Mouse (Mus musculus) lung, postnatal 36 days (tissue): ENCODE data around the gene 2310039H08Rik.
"Not testable (repeated sequence)": the region's sequence is repeated elsewhere in the genome, so short reads cannot be mapped to it uniquely, and the experiment has no call there.

ENCODE experiments used
- DNase-seq: peaks from one replicate; pipeline ENCODE4 v3.0.0; 2022; ENCODE audit warnings: mixed read lengths

2310039H08Rik gene

DNA sequence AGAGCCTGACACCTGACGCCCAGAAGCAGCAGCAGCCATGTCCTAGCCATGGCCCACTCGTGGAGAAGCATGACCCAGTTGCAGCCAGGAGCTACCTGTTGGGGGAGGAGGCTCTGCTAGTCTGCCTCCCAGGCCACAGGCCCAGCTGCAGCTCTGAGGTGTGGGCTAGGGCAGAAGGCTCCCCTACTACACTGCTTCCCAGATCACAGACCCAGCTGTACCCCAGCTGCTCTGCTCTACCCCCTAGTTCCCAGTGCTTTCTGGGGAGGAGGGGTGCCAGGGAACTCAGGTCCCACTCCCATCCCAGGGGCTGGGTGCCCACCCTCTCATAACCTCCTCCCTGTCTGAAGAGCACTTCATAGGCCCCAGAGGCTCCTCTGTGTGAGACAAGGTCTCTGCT lies 8.9 kb upstream of the 2310039H08Rik start, which contains the start of gene Ptcra:
Ptcra (minus strand) TSS at position 169 of the 400 bp plus-strand sequence.
- no peak for DNase-seq

- DNase-seq: not testable (repeated sequence)
Observed at GRCm38 (mm10) chr17:46764916-46765315, 7.5 kb upstream of the 2310039H08Rik start.

DNA sequence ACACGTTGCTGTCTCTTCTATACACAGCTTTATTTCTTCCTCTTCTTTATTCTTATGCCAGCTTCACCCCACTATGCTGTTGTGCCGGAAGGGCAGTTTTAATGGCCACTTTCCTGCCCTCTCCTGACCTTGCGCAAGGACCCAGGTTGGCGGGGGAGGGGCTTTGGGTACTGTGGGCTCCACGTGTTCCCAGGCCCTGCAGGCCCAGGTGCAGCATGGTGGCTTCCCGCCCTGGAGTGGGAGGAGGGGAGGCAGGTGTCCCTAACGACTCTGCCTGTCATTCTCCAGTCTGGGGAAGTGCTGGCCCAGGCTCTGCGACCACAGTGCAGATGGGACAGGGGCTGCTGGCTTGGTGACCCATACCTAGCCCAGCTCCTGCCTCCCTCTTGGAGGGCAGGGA lies 4.6 kb upstream of the 2310039H08Rik start:
- peak; percentile 75 for DNase-seq

GRCm38 (mm10) chr17:46770546-46770945 lies 1.9 kb upstream of the 2310039H08Rik start:
- no peak for DNase-seq

GRCm38 (mm10) chr17:46771025-46771424 lies 1.4 kb upstream of the 2310039H08Rik start:
- DNase-seq: no peak

DNA sequence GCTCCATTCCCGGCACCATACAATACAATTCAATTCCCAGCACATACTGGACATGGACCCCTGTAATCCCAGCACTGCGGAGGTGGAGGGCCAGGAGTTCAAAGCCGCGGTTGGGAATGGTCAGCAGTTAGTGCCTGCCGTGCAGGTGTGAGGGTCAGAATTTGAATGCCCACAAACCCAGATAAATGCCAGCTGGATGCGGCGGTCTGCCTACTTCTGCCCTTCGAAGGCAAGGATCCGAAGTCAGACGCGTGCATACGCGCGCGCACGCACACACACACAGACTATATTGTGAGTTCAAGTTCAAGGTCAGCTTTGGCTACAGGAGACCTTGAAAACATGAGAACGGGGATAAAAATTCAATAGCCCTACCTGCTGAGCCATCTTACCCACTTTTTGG lies 819 bp upstream of the 2310039H08Rik start:
- no peak for DNase-seq

DNA sequence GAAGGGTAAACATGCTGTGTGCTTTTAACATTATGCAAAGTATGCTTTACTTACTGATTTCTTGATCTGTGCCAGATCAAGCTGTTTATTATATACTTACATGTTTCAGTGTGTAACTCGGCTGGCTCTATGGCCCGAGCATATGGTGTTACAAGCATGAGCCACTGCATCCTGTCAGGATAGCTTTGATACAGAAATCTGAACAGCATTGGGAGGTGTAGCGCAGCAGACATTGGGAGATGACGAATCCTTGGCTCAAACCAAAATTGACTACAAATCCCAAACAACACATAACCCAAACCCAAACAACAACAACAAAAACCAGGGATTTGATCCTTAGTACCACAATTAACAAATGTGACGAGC lies 414 bp upstream of the 2310039H08Rik start:
- no peak for DNase-seq

- DNase-seq: no peak
Observed at GRCm38 (mm10) chr17:46773278-46774130, 1.1 kb downstream of the 2310039H08Rik start.

DNA sequence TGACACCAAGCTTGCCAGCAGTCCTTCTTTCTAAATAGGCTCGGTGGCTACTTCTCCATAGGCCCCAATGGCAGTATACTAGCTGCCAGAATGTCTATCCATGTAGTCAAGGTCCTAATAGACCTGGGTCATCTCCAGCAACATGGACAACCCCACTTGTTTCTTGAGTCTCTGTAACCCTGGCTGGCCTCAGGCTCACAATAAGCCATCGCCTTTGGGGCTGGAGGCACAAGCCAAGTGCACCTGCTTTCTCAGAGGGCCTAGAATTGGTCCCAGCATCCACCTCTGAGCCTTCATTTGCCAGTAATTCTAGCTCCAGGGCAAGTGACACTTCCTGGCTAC lies 1.7 kb downstream of the 2310039H08Rik start:
- DNase-seq: no peak

DNA sequence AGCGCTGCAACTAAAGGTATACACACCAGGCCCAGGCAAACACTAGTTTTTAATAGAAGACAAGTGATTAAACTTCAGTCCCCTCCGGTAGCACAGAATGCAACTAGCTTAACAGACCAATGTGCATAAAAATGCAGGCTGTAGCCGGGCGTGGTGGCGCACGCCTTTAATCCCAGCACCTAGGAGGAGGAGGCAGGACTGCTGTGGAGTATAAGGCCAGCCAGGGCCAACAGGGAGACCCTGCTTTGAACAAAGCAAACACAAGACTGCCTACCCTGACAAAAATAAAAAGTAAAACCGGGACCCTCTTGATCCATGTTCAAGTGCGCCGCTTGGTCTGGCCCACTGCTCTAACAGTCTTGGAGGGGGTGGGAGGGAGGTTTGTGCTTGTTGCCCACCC lies 2.6 kb downstream of the 2310039H08Rik start:
- DNase-seq: no peak

GRCm38 (mm10) chr17:46776087-46776486 lies 3.7 kb downstream of the 2310039H08Rik start:
- DNase-seq: no peak

GRCm38 (mm10) chr17:46781876-46782275 lies 9.4 kb downstream of the 2310039H08Rik start:
- no peak for DNase-seq

DNA sequence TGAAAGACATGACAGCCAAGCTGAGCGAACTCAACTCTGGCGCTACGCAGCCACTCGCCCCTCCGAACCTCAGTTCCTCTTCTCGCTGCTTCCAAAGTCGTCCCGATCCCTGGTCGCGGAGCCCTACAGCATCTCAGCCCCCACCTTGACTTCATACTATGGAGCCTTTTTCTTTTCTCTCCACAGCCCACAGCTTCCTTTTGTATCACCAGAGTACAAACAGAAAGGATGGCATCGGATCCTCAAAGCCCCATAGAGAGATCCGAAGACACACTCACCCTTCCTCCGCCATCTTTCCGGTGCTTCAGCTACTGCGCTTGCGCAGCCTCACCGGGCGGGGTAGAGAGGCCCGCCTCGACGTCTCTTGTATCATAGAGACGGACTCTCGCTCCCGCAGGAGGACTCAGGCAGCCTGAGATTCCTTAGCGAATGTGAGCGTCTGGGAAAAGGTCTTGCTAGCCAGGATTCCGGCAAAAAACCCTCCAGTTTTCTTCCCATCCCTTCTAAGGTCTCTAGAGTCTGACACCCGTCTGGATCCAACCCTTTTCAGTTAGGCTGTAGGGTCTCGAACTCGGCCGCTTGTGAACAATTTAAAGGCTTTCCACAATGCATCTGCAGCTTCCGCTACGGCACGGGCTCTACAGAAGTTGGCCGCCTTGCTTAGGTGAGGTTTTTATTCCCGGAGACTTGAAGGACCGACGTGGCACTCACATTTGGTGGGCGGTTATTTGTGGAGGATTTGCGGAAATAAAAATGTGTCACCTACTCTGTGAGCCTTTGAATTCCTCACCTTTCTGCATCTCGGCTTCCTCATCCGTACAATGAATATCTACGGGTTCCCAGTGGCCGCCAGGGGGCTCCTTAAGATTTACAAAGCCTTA lies 10.1 kb downstream of the 2310039H08Rik start, which contains the start of gene Rpl7l1:
Rpl7l1 (minus strand) TSS at position 332 of the 881 bp plus-strand sequence.
- peak; percentile 97 for DNase-seq

- DNase-seq: no peak
Observed at GRCm38 (mm10) chr17:46783222-46783565, 10.8 kb downstream of the 2310039H08Rik start.

- DNase-seq: no peak
Observed at GRCm38 (mm10) chr17:46786952-46787351, 14.5 kb downstream of the 2310039H08Rik start.

DNA sequence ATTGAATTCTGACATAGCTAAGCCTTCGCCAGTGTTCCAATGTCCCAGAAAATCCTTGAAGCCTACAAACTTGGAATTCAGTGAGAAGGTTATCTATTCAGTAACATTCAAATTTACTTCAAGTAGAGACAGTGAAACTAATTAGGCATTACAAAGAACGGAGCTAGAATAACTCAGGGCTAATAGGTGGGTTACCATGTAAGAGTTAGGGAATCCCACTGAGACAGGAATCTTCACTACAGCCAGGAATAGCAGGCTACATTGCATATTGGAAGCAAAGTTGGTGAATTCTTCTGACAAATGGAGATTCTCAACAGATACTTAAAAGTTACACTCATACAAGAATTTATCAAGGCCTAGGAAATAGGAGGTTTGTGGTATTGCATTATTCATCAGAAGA lies 15.5 kb downstream of the 2310039H08Rik start:
- DNase-seq: not testable (repeated sequence)

DNA sequence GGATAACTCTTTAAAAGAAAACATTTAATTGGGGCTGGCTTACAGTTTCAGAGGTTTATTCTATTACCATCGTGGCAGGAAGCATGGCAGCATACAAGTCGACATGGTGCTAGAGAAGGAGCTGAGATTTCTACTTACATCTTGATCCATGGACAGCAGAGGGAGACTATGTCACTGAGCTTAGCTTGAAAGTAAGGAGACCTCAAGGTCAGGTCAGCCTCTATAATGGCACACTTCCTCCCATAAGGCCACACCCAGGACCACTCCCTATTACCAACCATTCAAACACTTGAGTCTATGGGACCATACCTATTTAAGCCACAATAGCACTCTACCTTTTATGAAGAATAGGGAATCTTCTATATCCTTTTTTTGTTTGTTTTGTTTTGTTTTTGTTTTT lies 20.5 kb downstream of the 2310039H08Rik start:
- DNase-seq: no peak

GRCm38 (mm10) chr17:46796743-46797142 lies 24.3 kb downstream of the 2310039H08Rik start:
- no peak for DNase-seq

DNA sequence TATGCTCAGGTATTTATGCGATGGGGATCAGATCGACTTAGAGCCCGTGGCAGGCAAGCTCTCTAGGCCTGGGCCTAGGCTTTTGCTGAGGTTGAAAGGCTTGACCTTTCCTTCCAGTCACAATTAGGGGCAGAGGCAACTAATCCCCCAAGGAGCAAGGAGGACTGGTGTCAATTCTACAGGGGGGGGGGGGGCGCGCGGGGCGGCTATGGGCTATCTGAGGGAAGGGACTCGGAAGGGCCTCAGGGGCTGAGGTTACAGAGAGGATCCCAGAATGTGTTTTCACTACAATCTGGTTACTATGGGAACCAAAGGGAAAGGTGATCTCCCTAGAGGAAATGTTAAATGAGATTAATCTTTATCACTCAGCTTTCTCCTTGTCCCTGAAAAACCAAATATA lies 25.0 kb downstream of the 2310039H08Rik start:
- DNase-seq: no peak

- no peak for DNase-seq
Observed at GRCm38 (mm10) chr17:46799680-46800079, 27.2 kb downstream of the 2310039H08Rik start.

DNA sequence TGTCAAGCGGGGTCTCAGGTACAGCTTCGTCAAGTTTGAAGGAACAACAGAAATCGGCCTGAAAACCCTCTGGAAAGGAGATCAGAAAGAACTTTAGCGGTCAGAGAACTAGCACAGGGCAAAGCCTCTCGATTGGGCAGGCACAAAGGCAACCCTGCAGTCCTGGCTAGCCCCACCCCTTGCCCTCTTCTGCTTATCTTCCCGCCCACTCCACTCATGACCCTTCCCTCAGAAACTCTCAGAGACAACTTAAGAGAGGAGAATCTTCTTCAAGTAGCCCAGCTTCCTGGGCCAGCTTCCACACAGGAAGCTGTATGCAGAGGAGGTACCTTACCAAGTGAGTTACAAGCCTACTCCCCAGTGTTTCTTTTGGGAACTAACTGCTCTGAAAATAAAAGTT lies 29.3 kb downstream of the 2310039H08Rik start:
- no peak for DNase-seq

- DNase-seq: no peak
Observed at GRCm38 (mm10) chr17:46808376-46808775, 35.9 kb downstream of the 2310039H08Rik start.

- no peak for DNase-seq
Observed at GRCm38 (mm10) chr17:46809131-46809830, 36.8 kb downstream of the 2310039H08Rik start.
